Mouse (Mus musculus) stomach, postnatal 0 days (tissue): Measurements from ENCODE around the gene Pex5l. TPM values are rescaled to one million over a fixed set of nuclear protein-coding genes. Genes with fewer than 3 reads are reported as not detected.
A peak's percentile ranks its signal among the peaks of the same experiment; 100 is the strongest.

ENCODE experiments used
- ATAC-seq: fragments of 200-750 bp; cut with Nextera tagmentation; 2 replicates; pipeline ENCODE4 v1.8.0; 2017; ENCODE audit not compliant: low FRiP score, low TSS enrichment
- DNase-seq: peaks from one replicate; pipeline ENCODE4 v3.0.0-alpha.2; 2016; ENCODE audit warnings: low spot score
- H3K27ac ChIP-seq: fragments of 300-500 bp; sonication (generic); replicated peaks from 2 replicates; pipeline ENCODE4 v1.5.1; 2014; ENCODE audit warnings: mild to moderate bottlenecking, control low read depth
- H3K27me3 ChIP-seq: fragments of 300-500 bp; sonication (generic); 2 replicates; pipeline ENCODE4 v1.6.1; 2014; ENCODE audit warnings: low read length; ENCODE audit not compliant: control insufficient read depth, insufficient read depth
- H3K36me3 ChIP-seq: fragments of 300-500 bp; sonication (generic); 2 replicates; pipeline ENCODE4 v1.6.1; 2014; ENCODE audit warnings: low read length, mixed read lengths; ENCODE audit not compliant: control insufficient read depth, insufficient read depth
- H3K4me1 ChIP-seq: fragments of 300-500 bp; sonication (generic); replicated peaks from 2 replicates; pipeline ENCODE4 v1.6.1; 2014; ENCODE audit warnings: antibody characterized with exemption; ENCODE audit not compliant: control insufficient read depth, insufficient read depth
- H3K4me2 ChIP-seq: fragments of 300-500 bp; sonication (generic); replicated peaks from 2 replicates; pipeline ENCODE4 v1.6.1; 2014; ENCODE audit warnings: low read depth, mild to moderate bottlenecking, control low read depth, moderate library complexity
- H3K4me3 ChIP-seq: fragments of 300-500 bp; sonication (generic); 2 replicates; pipeline ENCODE4 v1.5.1; 2014; ENCODE audit warnings: low read depth, low read length, control low read depth
- H3K9ac ChIP-seq: fragments of 300-500 bp; sonication (generic); 2 replicates; pipeline ENCODE4 v1.6.1; 2014; ENCODE audit warnings: mild to moderate bottlenecking, low read length, control low read depth, mixed read lengths
- H3K9me3 ChIP-seq: fragments of 300-500 bp; sonication (generic); 2 replicates; pipeline ENCODE4 v1.6.1; 2016; ENCODE audit warnings: low read length; ENCODE audit not compliant: control insufficient read depth
- CTCF ChIP-seq: IDR thresholded peaks from 2 replicates; pipeline ENCODE4 v1.5.1; 2016; ENCODE audit warnings: antibody characterized with exemption, low read depth, mild to moderate bottlenecking, moderate library complexity
- EP300 ChIP-seq: optimal IDR thresholded peaks from 2 replicates; pipeline ENCODE3; 2016; ENCODE audit warnings: antibody characterized with exemption
- WGBS: fragments of 180-500 bp; shearing (Covaris S2); extraction: QIAGEN DNeasy Blood & Tissue Kit; methylation state at CpG from one replicate; pipeline ENCODE4 v1.1.7; 2014; 5-methylcytosine and 5-hydroxymethylcytosine counted together
- polyA plus RNA-seq: library from polyadenylated mRNA; unstranded; fragments of >200 nt; fragmentation: Nextera tagmentation; extraction: Ambion mirVana; gene quantifications from 2 replicates; pipeline ENCODE4 v1.2.1, GENCODE M21; 2015

The Pex5l gene
- polyA plus RNA-seq, 1 experiment from 2014 or later, result 0.61 TPM

DNA sequence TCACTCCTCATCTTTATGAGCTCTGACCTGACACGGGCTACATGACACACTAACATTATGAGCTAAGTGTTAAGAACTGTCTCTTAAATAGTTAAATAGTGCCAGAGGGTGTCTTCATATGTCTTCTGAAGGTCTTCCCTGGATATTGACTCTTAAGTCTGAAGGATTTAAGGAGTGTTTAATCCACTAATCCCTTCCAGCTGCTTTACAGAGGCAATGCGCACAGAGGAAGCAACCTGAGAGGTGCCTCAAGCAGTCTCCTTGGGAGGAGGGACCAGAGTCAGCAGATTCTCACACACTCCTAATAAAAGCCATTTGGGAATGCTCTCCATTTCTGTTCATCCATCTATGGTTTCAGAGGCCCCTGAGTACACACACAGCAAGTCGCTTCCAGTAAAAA, 157.9 kb downstream of the Pex5l start:
- no peak for ATAC-seq
- no peak overlapping the region for H3K9ac ChIP-seq
- no peak for TF ChIP-seq EP300
- no peak for TF ChIP-seq CTCF
- 46% methylated on average over 3 of the region's 3 CpGs for WGBS
- H3K9me3 ChIP-seq, result no peaks in the 10 kb centered on the region
- no peak overlapping the region for H3K4me2 ChIP-seq
- no peak for DNase-seq
- no peak overlapping the region for H3K27ac ChIP-seq
- H3K4me1 ChIP-seq, result no peaks in the 10 kb centered on the region
- H3K4me3 ChIP-seq, result no peak overlapping the region
- no peaks in the 10 kb centered on the region for H3K27me3 ChIP-seq
- H3K36me3 ChIP-seq, result no peaks in the 10 kb centered on the region

- H3K4me1 ChIP-seq, result no peaks in the 10 kb centered on the region
- ATAC-seq, result no peak
- H3K4me2 ChIP-seq, result no peak overlapping the region
- no peak overlapping the region for H3K27ac ChIP-seq
- no peaks in the 10 kb centered on the region for H3K36me3 ChIP-seq
- WGBS, result 54% methylated on average over 4 of the region's 4 CpGs
- H3K4me3 ChIP-seq, result no peak overlapping the region
- DNase-seq, result no peak
- no peaks in the 10 kb centered on the region for H3K27me3 ChIP-seq
- TF ChIP-seq EP300 (no peak), CTCF (no peak)
- H3K9ac ChIP-seq, result no peak overlapping the region
- H3K9me3 ChIP-seq, result no peaks in the 10 kb centered on the region
These were observed 163.1 kb downstream of the Pex5l start for GRCm38 (mm10) chr3:32979981-32980380.

DNA sequence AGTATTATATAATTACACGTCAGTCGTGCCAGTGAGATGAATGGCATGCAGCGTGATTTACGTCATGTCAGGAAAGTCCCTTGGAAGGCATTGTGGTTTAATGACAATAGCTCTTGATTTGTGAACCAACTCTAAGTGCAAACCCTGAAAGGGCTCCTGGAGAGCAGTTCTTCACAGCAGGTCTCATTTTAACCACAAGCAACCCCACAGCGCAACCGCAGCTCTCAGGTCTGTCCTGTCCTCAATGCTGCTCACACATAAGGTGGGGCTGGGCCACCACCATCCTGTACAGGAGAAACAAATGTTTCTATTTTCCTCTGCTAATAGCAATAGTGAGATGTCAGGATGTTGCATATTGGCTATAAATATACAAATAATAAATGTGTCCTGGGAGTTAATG, 163.8 kb downstream of the Pex5l start:
- ATAC-seq (no peak), DNase-seq (no peak)
- H3K9ac ChIP-seq, result no peak overlapping the region
- H3K27me3 ChIP-seq, result no peaks in the 10 kb centered on the region
- H3K4me1 ChIP-seq, result no peaks in the 10 kb centered on the region
- no peaks in the 10 kb centered on the region for H3K9me3 ChIP-seq
- H3K27ac ChIP-seq, result no peak overlapping the region
- no peak overlapping the region for H3K4me2 ChIP-seq
- no peaks in the 10 kb centered on the region for H3K36me3 ChIP-seq
- H3K4me3 ChIP-seq, result no peak overlapping the region
- TF ChIP-seq EP300 (no peak), CTCF (no peak)
- 65% methylated on average over 6 of the region's 6 CpGs for WGBS

DNA sequence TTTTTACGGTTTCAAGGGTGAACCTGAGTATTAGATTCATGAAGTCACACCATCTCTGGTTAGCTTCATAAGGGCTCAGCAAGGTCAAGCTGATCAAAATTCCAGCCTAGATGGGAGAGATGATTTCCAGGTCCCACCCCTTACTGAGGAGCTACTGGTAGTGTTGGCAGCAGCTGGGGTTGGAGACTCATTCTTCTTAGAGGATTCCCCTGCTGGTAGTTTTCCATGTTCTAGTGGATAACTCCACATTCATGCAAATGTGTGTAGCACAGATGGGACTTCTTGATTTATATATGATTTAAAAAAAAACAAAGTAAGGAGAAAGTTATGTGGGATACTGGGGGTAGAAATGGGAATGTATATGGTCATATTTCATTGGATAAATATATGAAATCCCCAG, 172.8 kb downstream of the Pex5l start:
- 88% methylated on average over 1 of the region's 1 CpGs for WGBS
- H3K27me3 ChIP-seq, result no peaks in the 10 kb centered on the region
- TF ChIP-seq EP300 (no peak), CTCF (no peak)

GRCm38 (mm10) chr3:32968671-32969425, 174.2 kb downstream of the Pex5l start:
- no peak overlapping the region for H3K4me3 ChIP-seq
- no peak overlapping the region for H3K9ac ChIP-seq
- H3K4me1 ChIP-seq, result no peaks in the 10 kb centered on the region
- H3K4me2 ChIP-seq, result no peak overlapping the region
- DNase-seq (no peak), ATAC-seq (no peak)
- H3K27ac ChIP-seq, result no peak overlapping the region
- TF ChIP-seq EP300 (no peak), CTCF (no peak)
- H3K36me3 ChIP-seq, result no peaks in the 10 kb centered on the region
- no peaks in the 10 kb centered on the region for H3K27me3 ChIP-seq
- no peaks in the 10 kb centered on the region for H3K9me3 ChIP-seq
- 89% methylated on average over 1 of the region's 1 CpGs for WGBS

More for the DNA sequence above, 172.8 kb downstream of the Pex5l start:
- DNase-seq (no peak), ATAC-seq (no peak)
- H3K9ac ChIP-seq, result no peak overlapping the region
- no peaks in the 10 kb centered on the region for H3K36me3 ChIP-seq
- H3K4me3 ChIP-seq, result no peak overlapping the region
- no peaks in the 10 kb centered on the region for H3K9me3 ChIP-seq
- no peak overlapping the region for H3K27ac ChIP-seq
- H3K4me1 ChIP-seq, result no peaks in the 10 kb centered on the region
- no peak overlapping the region for H3K4me2 ChIP-seq

- Histone ChIP-seq H3K4me1 (no peaks in the 10 kb centered on the region), H3K36me3 (no peaks in the 10 kb centered on the region), H3K4me2 (no peak overlapping the region), H3K27me3 (no peaks in the 10 kb centered on the region), H3K27ac (no peak overlapping the region), H3K4me3 (no peak overlapping the region), H3K9ac (no peak overlapping the region), H3K9me3 (no peaks in the 10 kb centered on the region)
- DNase-seq, result peak; percentile 35
- WGBS, result 0% methylated on average over 2 of the region's 2 CpGs
- ATAC-seq, result no peak
- TF ChIP-seq EP300 (no peak), CTCF (peak; percentile 70)
These were observed 177.5 kb downstream of the Pex5l start for GRCm38 (mm10) chr3:32965528-32965927.
